Mouse (Mus musculus) lung, postnatal 14 days (tissue): Measurements from ENCODE around the gene Slitrk2.
A peak's percentile ranks its signal among the peaks of the same experiment; 100 is the strongest.

Experiments used
- DNase-seq: peaks from one replicate; pipeline ENCODE4 v3.0.0; 2021

Gene Slitrk2

GRCm38 (mm10) chrX:66648911-66649620 lies at the start of gene Slitrk2:
TSS of gene Slitrk2 (plus strand) at chrX:66649318.
- DNase-seq, result no peak

- no peak for DNase-seq
Measured at GRCm38 (mm10) chrX:66605490-66605889, 43.6 kb upstream of the Slitrk2 start.

- DNase-seq, result peak; percentile 2
Measured at GRCm38 (mm10) chrX:66652455-66653144, 3.5 kb downstream of the Slitrk2 start.

GRCm38 (mm10) chrX:66657365-66657764 lies 8.2 kb downstream of the Slitrk2 start:
- DNase-seq, result no peak

GRCm38 (mm10) chrX:66676959-66677358 lies 27.8 kb downstream of the Slitrk2 start:
- no peak for DNase-seq

GRCm38 (mm10) chrX:66678646-66679045 lies 29.5 kb downstream of the Slitrk2 start:
- no peak for DNase-seq
